Mouse (Mus musculus): Measurements from ENCODE around the gene Col4a2.

- TF ChIP-seq CTCF (conservative IDR thresholded peaks at IDR 0.05; ENCODE audit: low read length) (no peak), NANOG (IDR thresholded peaks at IDR 0.05; ENCODE audit: borderline replicate concordance, low read length) (no peak), POU5F1 (IDR thresholded peaks at IDR 0.05; ENCODE audit: borderline replicate concordance, low read length) (no peak)
Measured at GRCm38 (mm10) chr8:11278101-11278611, 34.4 kb upstream of the Col4a2 start.
